Mouse (Mus musculus) MEL (cell line): ENCODE results near the gene Rnf220. TPM values are rescaled to one million over a fixed set of nuclear protein-coding genes. Genes with fewer than 3 reads are reported as not detected.
"Not testable (repeated sequence)": the region's sequence is repeated elsewhere in the genome, so short reads cannot be mapped to it uniquely, and the experiment has no call there.

Experiments
- DNase-seq: peaks from one replicate; pipeline ENCODE4 v3.0.0; 2011; ENCODE audit warnings: low read depth, low spot score
- H3K27ac ChIP-seq: 2 replicates; pipeline ENCODE4 v1.5.1; 2012; ENCODE audit warnings: low read depth, mild to moderate bottlenecking, control low read depth, low read length, moderate library complexity; ENCODE audit not compliant: control insufficient read depth
- H3K27me3 ChIP-seq, 2 experiments: fragments of 150-350 bp in 1 of 2; sonication (generic) in 1 of 2; 2 replicates each; pipeline ENCODE4 v1.6.1; 2012; ENCODE audit warnings: low read length in 2 of 2, mild to moderate bottlenecking in 2 of 2, improper control_type of control experiment in 1 of 2, moderate library complexity in 1 of 2; ENCODE audit not compliant: insufficient read depth in 2 of 2, control insufficient read depth in 1 of 2
- H3K36me3 ChIP-seq, 2 experiments: 2 replicates each; pipeline ENCODE4 v1.6.1; 2012 to 2014; ENCODE audit warnings: low read length in 2 of 2, improper control_type of control experiment in 1 of 2, inconsistent platforms in 1 of 2, mild to moderate bottlenecking in 1 of 2; ENCODE audit not compliant: insufficient read depth in 2 of 2, control insufficient read depth in 1 of 2
- H3K4me1 ChIP-seq, 2 experiments: fragments of 150-350 bp in 1 of 2; sonication (generic) in 1 of 2; 2 replicates each; pipeline ENCODE4 v1.6.1; 2012; ENCODE audit warnings: low read length in 2 of 2, improper control_type of control experiment in 1 of 2, mild to moderate bottlenecking in 1 of 2; ENCODE audit not compliant: insufficient read depth in 2 of 2, control insufficient read depth in 1 of 2
- H3K4me3 ChIP-seq, 2 experiments: fragments of 150-350 bp in 1 of 2; sonication (generic) in 1 of 2; 2 replicates each; pipeline ENCODE4 v1.5.1; 2012; ENCODE audit warnings: low read depth in 2 of 2, low read length in 2 of 2, mild to moderate bottlenecking in 2 of 2, moderate library complexity in 2 of 2, control low read depth in 1 of 2, improper control_type of control experiment in 1 of 2; ENCODE audit not compliant: control insufficient read depth in 1 of 2, insufficient read depth in 1 of 2
- H3K79me2 ChIP-seq: 2 replicates; pipeline ENCODE4 v1.6.1; 2012; ENCODE audit warnings: mild to moderate bottlenecking, low read length, moderate library complexity; ENCODE audit not compliant: control insufficient read depth, poor library complexity, insufficient read depth
- H3K9ac ChIP-seq: 2 replicates; pipeline ENCODE4 v1.6.1; 2012; ENCODE audit warnings: low read depth, mild to moderate bottlenecking, control low read depth, low read length, moderate library complexity; ENCODE audit not compliant: control insufficient read depth, poor library complexity, severe bottlenecking
- H3K9me3 ChIP-seq: fragments of 150-350 bp; sonication (generic); replicated peaks from 2 replicates; pipeline ENCODE4 v1.6.1; 2012; ENCODE audit warnings: mild to moderate bottlenecking, low read length, improper control_type of control experiment, moderate library complexity; ENCODE audit not compliant: insufficient read depth
- BHLHE40 ChIP-seq: IDR thresholded peaks from 2 replicates; pipeline ENCODE4 v1.6.1; 2012; ENCODE audit warnings: low read depth, mild to moderate bottlenecking, inconsistent platforms, low read length, improper control_type of control experiment, borderline replicate concordance
- CTCF ChIP-seq, 3 experiments: IDR thresholded peaks in 2 of 3; conservative IDR thresholded peaks in 1 of 3; 2 replicates each; pipeline ENCODE4 v1.5.1; 2011 to 2012; ENCODE audit warnings: low read length in 3 of 3, low read depth in 2 of 3, mild to moderate bottlenecking in 2 of 3, improper control_type of control experiment in 1 of 3, inconsistent platforms in 1 of 3, mixed read lengths in 1 of 3, moderate library complexity in 1 of 3; ENCODE audit not compliant: control insufficient read depth in 1 of 3, insufficient read depth in 1 of 3, poor library complexity in 1 of 3, severe bottlenecking in 1 of 3
- E2F4 ChIP-seq: IDR thresholded peaks from 2 replicates; pipeline ENCODE4 v1.6.1; 2011; ENCODE audit warnings: low read depth, low read length, improper control_type of control experiment, borderline replicate concordance
- GATA1 ChIP-seq: IDR thresholded peaks from 2 replicates; pipeline ENCODE4 v1.6.1; 2011; ENCODE audit warnings: low read depth, low read length, improper control_type of control experiment
- JUND ChIP-seq: IDR thresholded peaks from 2 replicates; pipeline ENCODE4 v1.6.1; 2011; ENCODE audit warnings: low read depth, mild to moderate bottlenecking, improper control_type of control experiment, low read length
- KAT2A ChIP-seq: conservative IDR thresholded peaks from 2 replicates; pipeline ENCODE4 v1.6.1; 2012; ENCODE audit warnings: low read depth, low read length, improper control_type of control experiment, inconsistent platforms
- MAX ChIP-seq: IDR thresholded peaks from 2 replicates; pipeline ENCODE4 v1.6.1; 2011; ENCODE audit warnings: low read length, improper control_type of control experiment
- MYC ChIP-seq: IDR thresholded peaks from 2 replicates; pipeline ENCODE4 v1.6.1; 2011; ENCODE audit warnings: low read depth, mild to moderate bottlenecking, low read length, improper control_type of control experiment, moderate library complexity
- NELFE ChIP-seq: IDR thresholded peaks from 2 replicates; pipeline ENCODE4 v1.6.1; 2011; ENCODE audit warnings: low read depth, low read length, improper control_type of control experiment
- RAD21 ChIP-seq: IDR thresholded peaks from 2 replicates; pipeline ENCODE4 v1.6.1; 2011; ENCODE audit warnings: mild to moderate bottlenecking, low read depth, low read length, improper control_type of control experiment
- SIN3A ChIP-seq: IDR thresholded peaks from 2 replicates; pipeline ENCODE4 v1.6.1; 2012; ENCODE audit warnings: low read length, improper control_type of control experiment, inconsistent platforms
- SMC3 ChIP-seq: IDR thresholded peaks from 2 replicates; pipeline ENCODE4 v1.6.1; 2011; ENCODE audit warnings: low read depth, low read length, improper control_type of control experiment
- UBTF ChIP-seq: IDR thresholded peaks from 2 replicates; pipeline ENCODE4 v1.6.1; 2012; ENCODE audit warnings: low read depth, mild to moderate bottlenecking, inconsistent platforms, low read length, improper control_type of control experiment, moderate library complexity, borderline replicate concordance; ENCODE audit not compliant: insufficient read depth
- USF1 ChIP-seq: IDR thresholded peaks from 2 replicates; pipeline ENCODE4 v1.6.1; 2014; ENCODE audit warnings: low read depth, mild to moderate bottlenecking, inconsistent platforms, low read length, improper control_type of control experiment, moderate library complexity
- ZNF384 ChIP-seq: IDR thresholded peaks from 2 replicates; pipeline ENCODE4 v1.6.1; 2012; ENCODE audit warnings: low read depth, mild to moderate bottlenecking, inconsistent platforms, low read length, improper control_type of control experiment
- polyA plus RNA-seq, 2 experiments: library from polyadenylated mRNA; stranded (reverse) in 1 of 2; unstranded in 1 of 2; fragments of >175 nt in 1 of 2; fragments of >200 nt in 1 of 2; gene quantifications; 2 replicates each; pipeline versions ENCODE4 v1.2.1 to v1.2.4; 2012; ENCODE audit warnings: low replicate concordance in 2 of 2, low read depth in 1 of 2; ENCODE audit not compliant: insufficient read length in 2 of 2, insufficient read depth in 1 of 2, missing spikeins in 1 of 2
- total RNA-seq: library from RNA; depleted of rRNA; stranded (reverse); fragments of 300-350 nt; gene quantifications from 2 replicates; pipeline ENCODE4 v1.2.3, GENCODE M21; 2012

Gene Rnf220
- total and polyA plus RNA-seq, 3 experiments = 121 to 201 TPM; not detected in 1

DNA sequence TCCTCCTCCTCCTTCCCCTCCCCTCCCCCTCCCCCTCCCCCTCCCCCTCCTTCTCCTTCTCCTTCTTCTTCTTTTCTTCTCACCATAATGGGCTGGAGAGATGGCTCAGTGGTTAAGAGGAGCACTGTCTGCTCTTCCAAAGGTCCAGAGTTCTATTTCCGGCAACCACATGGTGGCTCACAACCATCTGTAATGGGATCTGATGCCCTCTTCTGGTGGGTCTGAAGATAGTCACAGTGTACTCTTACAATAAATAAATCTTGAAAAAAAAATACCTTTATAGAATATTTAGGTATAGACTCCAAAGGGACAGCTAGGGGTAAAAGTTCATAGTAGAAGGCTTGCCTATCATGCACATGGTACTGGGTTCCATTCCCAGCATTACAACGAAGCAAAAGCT, 235.6 kb downstream of the Rnf220 start:
- no peak overlapping the region for H3K9ac ChIP-seq
- no peaks in the 10 kb centered on the region for H3K79me2 ChIP-seq
- peak; percentile 55 for DNase-seq
- TF ChIP-seq MYC = peak; percentile 88
- no peak for TF ChIP-seq JUND
- peak; percentile 62 for TF ChIP-seq ZNF384
- TF ChIP-seq NELFE = no peak
- no peak for TF ChIP-seq E2F4
- TF ChIP-seq SIN3A = 0 out of 2 replicates have a peak, but pooled peaks have one; percentile 21
- no peak for TF ChIP-seq KAT2A
- 0 out of 2 replicates have a peak, but pooled peaks have one; percentile 20 for TF ChIP-seq SMC3
- TF ChIP-seq RAD21 = no peak; the same call in 1 of the 2 replicates
- TF ChIP-seq GATA1 = no peak
- TF ChIP-seq CTCF (IDR thresholded peaks at IDR 0.05 in 2 of 3, conservative IDR thresholded peaks at IDR 0.05 in 1 of 3; ENCODE audit: control insufficient read depth in 1 of 3, insufficient read depth in 1 of 3, low read depth in 2 of 3, low read length in 3 of 3, poor library complexity in 1 of 3, severe bottlenecking in 1 of 3) = peak in 2 of 3 experiments; percentile 40 to 63; a peak in 4 of 6 replicates
- TF ChIP-seq, all 39 proteins: peak for 5
- peaks cover 0 to 3% of the 10 kb centered on the region in 2 experiments; a peak in 2 of 4 replicates for H3K27me3 ChIP-seq
- H3K9me3 ChIP-seq = no peaks in the 10 kb centered on the region
- peaks cover 0 to 11% of the 10 kb centered on the region in 2 experiments; a peak in 1 of 4 replicates for H3K4me1 ChIP-seq
- no peak overlapping the region for H3K27ac ChIP-seq
- H3K4me3 ChIP-seq = no peak overlapping the region
- peaks cover 0 to 3% of the 10 kb centered on the region in 2 experiments; a peak in 1 of 4 replicates for H3K36me3 ChIP-seq

DNA sequence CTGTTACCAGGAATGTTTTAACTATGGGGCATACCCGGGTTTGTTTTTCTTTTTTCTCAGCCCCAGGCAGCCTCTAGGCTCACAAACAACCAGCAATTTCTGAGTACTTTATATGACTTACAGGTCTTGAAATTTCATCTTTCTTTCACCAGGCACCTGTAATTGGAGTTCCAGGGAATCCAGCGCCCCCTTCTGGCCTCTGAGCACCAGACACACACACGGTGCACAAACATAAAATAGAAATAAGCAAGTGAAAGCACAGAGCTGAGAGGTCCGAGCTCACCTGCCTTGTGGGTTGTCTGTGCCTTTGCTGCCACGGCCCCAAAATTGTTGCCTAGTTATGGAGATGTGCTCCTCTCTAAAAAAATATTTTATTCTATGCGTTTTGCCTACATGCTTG, 236.9 kb downstream of the Rnf220 start:
- DNase-seq = peak; percentile 42
- peak in 2 of 3 experiments; percentile 49 to 57; a peak in 4 of 6 replicates for TF ChIP-seq CTCF (IDR thresholded peaks at IDR 0.05 in 2 of 3, conservative IDR thresholded peaks at IDR 0.05 in 1 of 3; ENCODE audit: control insufficient read depth in 1 of 3, insufficient read depth in 1 of 3, low read depth in 2 of 3, low read length in 3 of 3, poor library complexity in 1 of 3, severe bottlenecking in 1 of 3)

DNA sequence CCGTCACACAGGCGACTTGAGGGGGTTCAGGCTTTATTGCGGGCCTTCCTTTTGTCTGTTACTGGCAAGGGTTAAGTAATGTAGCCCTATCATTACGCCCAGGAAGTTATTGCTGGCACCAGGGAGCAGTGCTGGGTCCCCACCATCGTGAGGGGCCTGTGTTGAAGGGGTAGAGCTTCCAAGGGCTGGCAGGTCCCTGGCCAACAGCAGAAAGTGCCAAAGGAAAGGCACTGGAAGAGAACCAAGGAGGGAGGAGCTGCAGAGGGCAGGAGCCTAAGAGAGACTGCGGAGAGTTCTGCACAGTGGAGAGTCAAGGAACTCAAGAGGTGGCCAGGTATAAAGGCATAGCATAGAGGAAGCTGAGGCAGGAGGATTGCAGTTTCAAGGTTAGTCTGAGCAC, 242.2 kb downstream of the Rnf220 start:
- Histone ChIP-seq H3K9ac (no peak overlapping the region), H3K4me3 (no peak overlapping the region), H3K27ac (no peak overlapping the region), H3K4me1 (peaks cover 0 to 8% of the 10 kb centered on the region in 2 experiments; a peak in 1 of 4 replicates), H3K36me3 (peaks cover 0 to 5% of the 10 kb centered on the region in 2 experiments; a peak in 2 of 4 replicates), H3K27me3 (peaks cover 0 to 4% of the 10 kb centered on the region in 2 experiments; a peak in 2 of 4 replicates), H3K79me2 (no peaks in the 10 kb centered on the region), H3K9me3 (no peaks in the 10 kb centered on the region)
- DNase-seq = no peak
- TF ChIP-seq MAX (no peak), BHLHE40 (no peak), UBTF (no peak), GATA1 (no peak), USF1 (no peak), SIN3A (no peak), ZNF384 (no peak)

More for the DNA sequence above, 236.9 kb downstream of the Rnf220 start:
- not testable (repeated sequence) for H3K9ac ChIP-seq, H3K9me3 ChIP-seq, H3K36me3 ChIP-seq, H3K27ac ChIP-seq, H3K4me3 ChIP-seq, H3K79me2 ChIP-seq, H3K27me3 ChIP-seq
- peaks cover 0 to 11% of the 10 kb centered on the region in 2 experiments; a peak in 1 of 4 replicates for H3K4me1 ChIP-seq
